Mouse (Mus musculus): ENCODE results near the gene Atp6v0e.

Atp6v0e gene

GRCm38 (mm10) chr17:26640286-26640740, 22.7 kb upstream of the Atp6v0e start:
- no peak for DNase-seq

GRCm38 (mm10) chr17:26643456-26643855, 19.6 kb upstream of the Atp6v0e start:
- DNase-seq: no peak

- DNase-seq: no peak
These were observed 19.0 kb upstream of the Atp6v0e start for GRCm38 (mm10) chr17:26643993-26644392.

GRCm38 (mm10) chr17:26644509-26645410, 18.3 kb upstream of the Atp6v0e start:
- DNase-seq: no peak

GRCm38 (mm10) chr17:26645411-26645854, 17.6 kb upstream of the Atp6v0e start:
- DNase-seq: no peak

GRCm38 (mm10) chr17:26647283-26647682, 15.7 kb upstream of the Atp6v0e start:
- no peak for DNase-seq

- no peak for DNase-seq
These were observed 13.5 kb upstream of the Atp6v0e start for GRCm38 (mm10) chr17:26649565-26649964.

- peak; percentile 67 for DNase-seq
These were observed 12.3 kb upstream of the Atp6v0e start for GRCm38 (mm10) chr17:26650451-26651363.

GRCm38 (mm10) chr17:26658854-26659572, 4.0 kb upstream of the Atp6v0e start:
- no peak for DNase-seq

GRCm38 (mm10) chr17:26659573-26659915, 3.5 kb upstream of the Atp6v0e start:
- no peak for DNase-seq

- DNase-seq: peak; percentile 89
These were observed 2.7 kb upstream of the Atp6v0e start for GRCm38 (mm10) chr17:26660192-26660912.

- no peak for DNase-seq
These were observed 827 bp upstream of the Atp6v0e start for GRCm38 (mm10) chr17:26662204-26662603.

GRCm38 (mm10) chr17:26665600-26665999, 2.6 kb downstream of the Atp6v0e start:
- DNase-seq: no peak

- no peak for DNase-seq
These were observed 8.2 kb downstream of the Atp6v0e start for GRCm38 (mm10) chr17:26671268-26671667.

GRCm38 (mm10) chr17:26675845-26676244, 12.8 kb downstream of the Atp6v0e start:
- no peak for DNase-seq

- peak; percentile 93 for DNase-seq
These were observed 13.2 kb downstream of the Atp6v0e start for GRCm38 (mm10) chr17:26676252-26676615.

GRCm38 (mm10) chr17:26676616-26677376, 13.8 kb downstream of the Atp6v0e start:
- peak; percentile 86 for DNase-seq

GRCm38 (mm10) chr17:26677711-26678637, 14.9 kb downstream of the Atp6v0e start:
- no peak for DNase-seq

GRCm38 (mm10) chr17:26681276-26681675, 18.2 kb downstream of the Atp6v0e start:
- no peak for DNase-seq

GRCm38 (mm10) chr17:26686334-26687000, 23.4 kb downstream of the Atp6v0e start:
- DNase-seq: no peak
